Mouse (Mus musculus) MEL (cell line): ENCODE measurements at regions not wholly inside any gene's neighbourhood (a gene's known extent, or its start where the extent isn't known, plus 50 kb on each side); places are given as distances from the start of the nearest gene placed in this dataset.

Experiments used
- CTCF ChIP-seq, 3 experiments: IDR thresholded peaks in 2 of 3; conservative IDR thresholded peaks in 1 of 3; 2 replicates each; pipeline ENCODE4 v1.5.1; 2011 to 2012; ENCODE audit warnings: low read length in 3 of 3, low read depth in 2 of 3, mild to moderate bottlenecking in 2 of 3, improper control_type of control experiment in 1 of 3, inconsistent platforms in 1 of 3, mixed read lengths in 1 of 3, moderate library complexity in 1 of 3; ENCODE audit not compliant: control insufficient read depth in 1 of 3, insufficient read depth in 1 of 3, poor library complexity in 1 of 3, severe bottlenecking in 1 of 3
- E2F4 ChIP-seq: IDR thresholded peaks from 2 replicates; pipeline ENCODE4 v1.6.1; 2011; ENCODE audit warnings: low read depth, low read length, improper control_type of control experiment, borderline replicate concordance
- GATA1 ChIP-seq: IDR thresholded peaks from 2 replicates; pipeline ENCODE4 v1.6.1; 2011; ENCODE audit warnings: low read depth, low read length, improper control_type of control experiment
- MAFK ChIP-seq: IDR thresholded peaks from 2 replicates; pipeline ENCODE4 v1.6.1; 2011; ENCODE audit warnings: low read depth, mild to moderate bottlenecking, low read length, improper control_type of control experiment, borderline replicate concordance
- MAZ ChIP-seq: IDR thresholded peaks from 2 replicates; pipeline ENCODE4 v1.6.1; 2012; ENCODE audit warnings: low read depth, mild to moderate bottlenecking, inconsistent platforms, low read length, improper control_type of control experiment
- MEF2A ChIP-seq: IDR thresholded peaks from 2 replicates; pipeline ENCODE4 v1.6.1; 2014; ENCODE audit warnings: low read depth, mild to moderate bottlenecking, inconsistent platforms, low read length, improper control_type of control experiment; ENCODE audit not compliant: poor library complexity, insufficient replicate concordance, severe bottlenecking; ENCODE audit errors: extremely low read depth
- MXI1 ChIP-seq: IDR thresholded peaks from 2 replicates; pipeline ENCODE4 v1.6.1; 2011; ENCODE audit warnings: mild to moderate bottlenecking, low read depth, low read length, improper control_type of control experiment
- MYC ChIP-seq: IDR thresholded peaks from 2 replicates; pipeline ENCODE4 v1.6.1; 2011; ENCODE audit warnings: low read depth, mild to moderate bottlenecking, low read length, improper control_type of control experiment, moderate library complexity
- NELFE ChIP-seq: IDR thresholded peaks from 2 replicates; pipeline ENCODE4 v1.6.1; 2011; ENCODE audit warnings: low read depth, low read length, improper control_type of control experiment
- POLR2A ChIP-seq, 2 experiments: IDR thresholded peaks; 2 replicates each; pipeline ENCODE4 v1.6.1; 2011 to 2012; ENCODE audit warnings: low read length in 2 of 2, mild to moderate bottlenecking in 2 of 2, control low read depth in 1 of 2, improper control_type of control experiment in 1 of 2, low read depth in 1 of 2, moderate library complexity in 1 of 2; ENCODE audit not compliant: control insufficient read depth in 1 of 2, insufficient read depth in 1 of 2, poor library complexity in 1 of 2
- POLR2AphosphoS2 ChIP-seq: IDR thresholded peaks from 2 replicates; pipeline ENCODE4 v1.6.1; 2011; ENCODE audit warnings: low read length, improper control_type of control experiment
- RCOR1 ChIP-seq: IDR thresholded peaks from 2 replicates; pipeline ENCODE4 v1.6.1; 2012; ENCODE audit warnings: low read depth, mild to moderate bottlenecking, inconsistent platforms, low read length, improper control_type of control experiment
- SMC3 ChIP-seq: IDR thresholded peaks from 2 replicates; pipeline ENCODE4 v1.6.1; 2011; ENCODE audit warnings: low read depth, low read length, improper control_type of control experiment
- ZMIZ1 ChIP-seq: IDR thresholded peaks from 2 replicates; pipeline ENCODE4 v1.6.1; 2012; ENCODE audit warnings: low read depth, mild to moderate bottlenecking, inconsistent platforms, low read length, improper control_type of control experiment, moderate library complexity

GRCm38 (mm10) chr2:117903705-117904104 is 208.0 kb upstream of the Thbs1 start:
- no peak for TF ChIP-seq CTCF (IDR thresholded peaks at IDR 0.05 in 2 of 3, conservative IDR thresholded peaks at IDR 0.05 in 1 of 3; ENCODE audit: control insufficient read depth in 1 of 3, insufficient read depth in 1 of 3, low read depth in 2 of 3, low read length in 3 of 3, poor library complexity in 1 of 3, severe bottlenecking in 1 of 3)
- no peak for TF ChIP-seq NELFE
- TF ChIP-seq MAFK: no peak
- TF ChIP-seq POLR2A (IDR thresholded peaks at IDR 0.05; ENCODE audit: control insufficient read depth in 1 of 2, insufficient read depth in 1 of 2, low read depth in 1 of 2, low read length in 2 of 2, poor library complexity in 1 of 2): no peak
- no peak for TF ChIP-seq GATA1
- no peak for TF ChIP-seq MEF2A
- no peak for TF ChIP-seq E2F4
- no peak for TF ChIP-seq MAZ
- no peak for TF ChIP-seq RCOR1
- no peak for TF ChIP-seq ZMIZ1
- TF ChIP-seq SMC3: no peak
- TF ChIP-seq MYC: no peak
- no peak for TF ChIP-seq POLR2AphosphoS2
- no peak for TF ChIP-seq MXI1
